Mouse (Mus musculus) spleen, adult 2 months (tissue): ENCODE measurements around the gene Gsk3a.

Experiments
- CTCF ChIP-seq: fragments of 200-500 bp; IDR thresholded peaks from 2 replicates; pipeline ENCODE4 v1.5.1; 2011; ENCODE audit warnings: mild to moderate bottlenecking, inconsistent platforms; ENCODE audit not compliant: insufficient read depth, insufficient read length, insufficient replicate concordance; ENCODE audit errors: extremely low read depth
- POLR2A ChIP-seq: fragments of 200-500 bp; IDR thresholded peaks from 2 replicates; pipeline ENCODE4 v1.6.1; 2011; ENCODE audit warnings: low read depth, low read length, inconsistent platforms

DNA sequence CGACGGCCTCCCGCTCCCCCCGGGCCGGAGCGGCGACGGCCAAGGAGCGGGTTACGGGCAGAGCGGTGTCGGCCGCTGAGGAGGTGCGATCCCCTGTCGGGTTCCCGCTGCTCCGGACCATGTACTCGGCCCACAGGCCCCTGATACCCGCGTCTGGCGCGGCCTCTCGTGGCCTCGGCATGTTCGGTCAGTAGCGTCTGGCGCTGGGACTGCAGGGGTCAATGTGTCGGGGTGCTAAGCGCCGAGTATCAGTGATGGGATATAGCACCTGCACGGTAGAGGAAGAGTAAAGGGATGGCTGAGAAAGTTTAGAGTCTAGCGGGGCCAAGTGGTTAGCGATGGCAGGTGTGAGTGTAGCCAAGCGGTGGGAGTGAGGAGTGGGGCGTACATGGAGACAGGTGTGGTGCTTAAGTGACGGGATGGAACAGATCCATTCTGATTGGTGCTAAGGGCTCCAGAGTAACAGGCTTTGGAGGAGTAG, 45.1 kb upstream of the Gsk3a start:
- no peak for TF ChIP-seq POLR2A
- TF ChIP-seq CTCF: no peak
